Mouse (Mus musculus) bone marrow macrophage, adult 2 months (primary cell): ENCODE measurements around the gene Eif3m.

ENCODE experiments used
- CTCF ChIP-seq: IDR thresholded peaks from 2 replicates; pipeline ENCODE4 v1.5.1; 2012; ENCODE audit warnings: low read depth, mild to moderate bottlenecking, low read length, moderate library complexity
- POLR2A ChIP-seq: IDR thresholded peaks from 2 replicates; pipeline ENCODE4 v1.6.1; 2012; ENCODE audit warnings: mild to moderate bottlenecking, low read depth, low read length, borderline replicate concordance

DNA sequence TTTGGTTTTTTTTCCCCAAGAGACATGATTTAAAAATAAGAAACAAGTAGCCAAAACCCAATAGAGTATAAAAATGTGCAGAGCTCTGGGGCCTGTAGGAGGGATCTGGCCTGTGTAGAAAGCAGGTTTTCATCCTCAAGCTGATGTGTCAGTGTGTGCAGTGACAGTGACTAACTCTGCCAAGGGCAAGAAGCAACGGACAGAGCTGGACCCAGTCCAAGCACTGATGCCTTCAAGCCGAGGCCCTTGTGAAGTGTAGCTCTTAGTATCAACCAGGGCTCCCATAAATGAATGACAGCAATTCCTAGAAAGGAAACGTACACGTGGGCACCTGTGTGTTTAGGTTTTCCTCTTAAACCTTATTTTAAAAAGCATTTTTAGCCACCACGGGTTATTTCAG, 11.9 kb upstream of the Eif3m start:
- TF ChIP-seq CTCF (no peak), POLR2A (no peak)
